Mouse (Mus musculus) cerebellum, postnatal 10 days (tissue): ENCODE measurements around the gene Slc7a15.

ENCODE experiments used
- DNase-seq, 2 experiments: peaks; one replicate each; pipeline ENCODE4 v3.0.0; 2021; ENCODE audit warnings: mixed read lengths in 2 of 2

Gene Slc7a15

DNA sequence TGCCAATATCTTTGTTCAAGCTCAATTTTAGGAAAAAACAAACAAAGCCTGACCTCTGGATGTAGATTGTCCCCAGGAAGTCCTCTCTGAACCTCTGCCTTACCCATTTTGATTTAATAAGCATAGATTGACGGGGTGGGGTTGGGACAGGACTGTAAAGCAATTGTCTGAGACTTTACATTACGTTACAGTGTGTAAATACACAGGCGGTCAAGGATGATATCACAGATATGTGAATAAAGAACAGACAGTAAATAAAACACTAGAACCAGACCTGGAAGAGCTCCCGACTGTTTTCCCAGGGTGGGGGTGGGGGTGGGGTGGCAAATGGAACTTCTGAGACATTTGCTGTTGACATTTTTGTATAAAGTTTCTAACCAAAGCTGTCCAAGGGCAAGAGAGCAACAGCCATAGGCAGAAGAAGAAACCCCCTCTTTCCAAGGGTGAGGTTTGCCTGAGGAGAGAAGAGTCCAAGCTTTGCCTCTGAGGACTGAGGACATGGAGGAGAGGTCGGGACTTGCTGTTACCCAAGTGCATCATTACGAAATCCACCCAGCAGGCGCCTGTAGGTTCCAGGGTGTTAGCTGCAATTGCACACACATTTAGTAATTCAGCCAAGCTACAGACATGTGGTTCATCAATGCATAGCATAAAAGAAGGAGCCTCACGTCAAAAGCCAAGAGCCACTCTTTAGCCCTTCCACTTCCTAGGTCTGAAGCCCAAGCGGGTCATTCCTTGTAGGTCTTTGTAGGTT lies 91.7 kb downstream of the Slc7a15 start:
- no peak for DNase-seq

DNA sequence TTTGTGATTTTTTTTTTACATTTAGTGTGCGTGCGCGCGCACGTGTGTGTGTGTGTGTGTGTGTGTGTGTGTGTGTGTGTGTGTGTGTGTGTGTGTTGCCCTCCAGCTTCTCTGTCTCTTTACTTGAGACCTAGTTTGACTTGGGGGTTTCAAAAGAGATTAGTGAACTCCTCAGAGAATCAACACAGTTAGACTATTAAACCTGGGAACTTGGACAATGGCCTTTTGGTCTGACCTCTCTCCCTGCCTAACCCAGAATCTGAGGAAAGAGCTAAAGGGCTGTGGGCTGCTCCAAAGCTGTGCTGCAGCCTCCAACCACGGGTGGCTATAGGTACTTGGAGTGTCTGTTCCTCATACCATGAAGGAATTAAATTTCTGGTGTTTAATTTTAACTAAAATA lies 94.7 kb downstream of the Slc7a15 start:
- no peak for DNase-seq

DNA sequence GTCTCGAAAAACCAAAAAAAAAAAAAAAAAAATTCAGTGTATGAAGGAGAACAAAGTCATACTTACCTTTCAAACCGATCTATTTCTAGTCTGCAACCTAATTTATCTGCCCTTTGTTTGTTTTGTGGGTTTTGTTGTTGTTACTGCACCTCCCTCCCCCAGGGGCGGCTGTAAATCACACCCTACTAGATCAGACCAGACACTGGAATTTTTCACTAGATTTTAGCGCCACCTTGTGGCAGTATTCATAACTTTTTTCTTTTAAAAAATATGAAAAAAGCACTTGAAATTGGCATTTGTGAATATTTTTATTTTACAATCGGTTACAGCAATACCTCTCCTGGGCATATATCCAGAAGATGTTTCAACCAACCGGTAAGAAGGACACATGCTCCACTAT lies 96.3 kb downstream of the Slc7a15 start:
- DNase-seq = peak; percentile 78 to 86

DNA sequence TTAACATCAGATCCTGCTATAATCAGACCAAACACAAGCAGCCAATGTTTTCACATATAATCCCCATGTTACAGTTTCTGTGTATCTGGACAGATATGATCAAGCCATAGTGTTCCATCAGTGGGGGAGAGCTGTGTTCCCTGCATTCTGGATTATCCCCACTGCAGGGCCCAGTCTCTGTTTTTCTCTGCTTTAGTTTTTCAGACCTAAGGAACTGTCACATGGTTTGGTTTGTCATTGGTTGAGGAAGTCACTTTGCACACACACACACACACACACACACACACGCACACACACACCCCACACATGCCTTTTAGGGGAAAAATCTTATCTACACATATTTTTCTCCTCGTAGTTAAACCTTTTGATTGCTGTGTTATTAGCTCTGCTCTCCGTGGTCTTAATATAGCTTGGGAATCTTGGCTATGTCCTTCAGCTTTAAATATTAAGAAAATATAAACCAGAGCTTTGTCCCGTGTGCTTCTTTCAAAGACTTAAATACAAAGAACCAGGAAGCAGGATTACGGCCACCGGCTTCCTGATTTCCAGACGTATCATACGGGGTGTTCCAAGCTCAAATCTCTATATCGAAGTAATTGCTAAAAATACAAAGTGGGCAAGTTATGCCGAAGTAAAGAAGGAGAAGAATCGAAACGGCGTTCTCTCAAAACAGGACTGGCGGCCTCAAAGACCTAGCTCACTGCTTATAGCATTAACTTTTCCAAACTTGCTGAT lies 97.1 kb downstream of the Slc7a15 start:
- DNase-seq = no peak

DNA sequence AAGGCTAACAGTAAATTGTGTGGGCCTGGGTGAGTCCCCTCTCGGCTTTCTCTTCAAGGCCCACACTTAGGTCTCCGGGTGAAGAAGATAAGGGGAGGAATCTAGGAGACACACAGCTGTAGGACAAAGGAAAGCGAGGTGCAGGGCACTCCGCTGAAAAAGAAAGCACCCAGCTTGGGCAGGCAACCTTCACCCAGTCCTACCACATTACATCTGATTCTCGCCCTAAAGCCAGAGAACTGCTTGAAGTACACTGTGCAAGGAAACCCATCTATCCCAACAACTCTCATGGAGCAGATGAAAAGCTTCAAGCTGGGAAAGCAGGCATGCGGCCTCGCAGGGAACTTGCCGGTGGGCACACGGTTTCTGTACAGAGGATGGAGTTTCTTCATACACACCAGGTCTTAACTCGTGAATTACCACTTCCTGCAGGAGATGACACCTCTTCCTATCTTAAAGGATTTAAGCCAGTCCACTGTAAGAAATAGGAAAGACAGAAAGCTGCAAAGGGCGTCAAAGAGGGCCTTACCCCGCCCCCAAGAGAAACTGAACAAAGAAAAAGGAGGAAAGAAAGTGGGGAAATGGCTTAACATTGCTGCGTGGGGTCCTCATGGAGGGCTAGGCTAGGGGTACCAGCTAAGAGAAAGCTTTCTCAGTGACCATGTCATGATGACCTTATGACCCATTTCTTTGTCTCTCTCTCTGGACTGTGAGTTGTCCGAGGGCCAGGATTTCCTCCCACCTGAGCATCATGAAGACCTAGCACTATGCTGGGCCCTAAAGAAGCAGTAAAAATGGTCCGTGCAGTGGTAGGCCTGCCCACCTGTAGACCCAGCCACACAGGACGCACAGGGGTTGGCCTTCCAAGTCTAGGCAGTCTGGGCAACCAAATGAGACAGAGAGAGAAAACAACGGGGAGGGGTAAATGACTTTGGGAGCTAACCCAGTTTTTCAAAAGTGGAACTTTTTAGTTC lies 98.0 kb downstream of the Slc7a15 start:
- peak in 1 of 2 experiments; percentile 26 for DNase-seq

DNA sequence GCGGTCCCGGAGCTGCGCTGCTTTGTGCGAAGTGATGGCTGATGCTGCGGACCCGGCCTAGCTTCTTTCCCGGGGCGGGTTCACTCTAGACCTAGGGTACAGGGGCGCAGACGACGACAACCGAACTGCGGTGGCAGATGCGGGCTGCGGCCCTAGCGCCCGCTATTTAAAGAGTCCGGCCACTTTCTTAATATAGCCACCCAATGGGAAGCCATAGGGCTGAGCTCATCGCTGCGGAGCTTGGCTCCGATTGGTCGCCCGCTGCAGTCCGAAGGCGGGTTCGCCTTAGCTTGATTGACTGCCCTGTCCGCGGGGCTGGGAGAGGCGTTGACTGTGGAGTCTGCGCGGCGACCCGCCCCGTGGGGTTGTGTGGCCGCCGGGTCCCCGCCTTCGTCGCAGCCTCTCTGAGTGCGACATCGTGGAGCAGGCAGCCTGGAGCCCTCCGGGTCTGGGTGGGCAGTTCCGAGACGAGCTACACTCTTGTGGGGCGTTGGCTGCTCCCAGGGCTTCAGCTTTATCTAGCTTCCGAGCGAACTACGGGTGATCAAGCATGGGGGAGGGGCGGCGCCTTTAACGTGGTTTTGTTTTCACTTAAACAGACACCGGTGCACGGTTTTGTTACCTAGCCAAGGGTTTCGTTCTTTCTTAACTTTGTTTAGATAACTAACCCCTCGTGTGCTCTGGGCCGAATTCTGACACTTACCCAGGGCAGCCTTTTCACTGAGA lies 98.8 kb downstream of the Slc7a15 start, which contains the start of gene Rhob:
Gene Rhob (minus strand): TSS at position 139 of the 726 bp plus-strand sequence.
- peak; percentile 96 to 98 for DNase-seq

DNA sequence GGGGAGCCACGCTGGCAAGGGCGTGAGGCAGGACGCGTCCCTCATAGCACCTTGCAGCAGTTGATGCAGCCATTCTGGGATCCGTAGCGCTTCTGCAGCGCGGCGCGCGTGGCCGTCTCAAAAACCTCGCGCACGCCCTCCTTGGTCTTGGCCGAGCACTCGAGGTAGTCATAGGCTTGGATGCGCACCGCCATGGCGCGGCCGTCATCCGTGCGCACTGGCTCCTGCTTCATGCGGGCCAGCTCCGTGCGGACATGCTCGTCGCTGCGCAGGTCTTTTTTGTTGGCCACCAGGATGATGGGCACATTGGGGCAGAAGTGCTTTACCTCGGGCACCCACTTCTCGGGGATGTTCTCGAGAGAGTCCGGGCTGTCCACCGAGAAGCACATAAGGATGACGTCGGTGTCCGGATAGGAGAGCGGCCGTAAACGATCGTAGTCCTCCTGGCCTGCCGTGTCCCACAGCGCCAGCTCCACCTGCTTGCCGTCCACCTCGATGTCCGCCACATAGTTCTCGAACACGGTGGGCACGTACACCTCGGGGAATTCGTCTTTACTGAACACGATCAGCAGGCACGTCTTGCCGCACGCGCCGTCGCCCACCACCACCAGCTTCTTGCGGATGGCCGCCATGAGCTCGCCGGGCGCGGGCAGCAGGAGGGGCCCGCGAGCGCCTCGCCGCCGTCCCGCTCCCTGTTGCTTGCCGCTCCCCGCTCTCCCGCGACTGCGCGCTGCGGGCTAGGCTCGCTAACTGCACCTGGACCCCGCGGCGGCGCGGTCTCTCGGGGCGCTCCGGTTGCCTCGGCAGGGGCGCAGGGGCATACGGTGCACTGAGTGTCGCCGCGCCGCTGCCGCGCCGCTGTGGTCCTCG lies 99.6 kb downstream of the Slc7a15 start:
- DNase-seq = peak in 1 of 2 experiments; percentile 85

DNA sequence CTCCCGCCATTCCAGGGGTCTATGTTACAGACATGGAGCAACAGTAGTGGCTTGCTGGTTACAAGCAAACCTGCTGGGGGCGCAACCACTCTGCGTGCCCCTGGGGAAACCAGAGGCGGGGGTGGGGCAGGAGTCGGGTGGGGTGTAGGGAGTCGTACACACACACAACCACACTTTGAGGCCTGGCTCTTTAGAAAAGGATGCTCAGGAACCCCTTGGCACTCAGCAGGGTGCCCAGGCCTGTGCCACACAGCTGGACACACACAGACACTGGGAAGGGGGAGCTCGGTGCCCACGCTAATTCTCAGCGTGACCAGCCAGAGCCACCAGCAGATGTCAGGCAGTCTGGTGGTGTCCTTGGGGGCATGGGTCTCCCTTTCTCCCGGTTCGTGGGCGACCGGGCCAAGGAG lies 100.3 kb downstream of the Slc7a15 start:
- DNase-seq = peak; percentile 77 to 83

DNA sequence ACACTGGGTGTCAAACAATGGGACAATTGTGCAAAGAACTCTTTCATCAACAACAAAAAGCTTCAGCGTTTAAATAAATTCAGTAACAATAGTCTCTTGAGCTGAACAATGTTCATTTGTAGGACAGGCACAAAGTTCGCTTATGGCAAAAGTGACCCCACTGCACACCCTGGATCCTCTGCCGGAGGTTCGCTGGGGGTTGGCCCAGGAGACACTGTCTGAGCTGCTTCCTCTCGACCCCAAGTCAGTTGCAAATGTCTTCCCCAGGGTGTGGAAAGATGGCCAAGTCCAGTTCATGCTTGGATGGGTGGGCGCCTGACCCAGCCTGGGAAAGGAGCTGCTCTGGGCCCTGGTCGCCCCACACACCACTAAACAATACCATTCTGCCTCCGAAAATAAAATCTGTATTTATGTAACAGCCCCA lies 100.7 kb downstream of the Slc7a15 start:
- peak; percentile 69 to 77 for DNase-seq

DNA sequence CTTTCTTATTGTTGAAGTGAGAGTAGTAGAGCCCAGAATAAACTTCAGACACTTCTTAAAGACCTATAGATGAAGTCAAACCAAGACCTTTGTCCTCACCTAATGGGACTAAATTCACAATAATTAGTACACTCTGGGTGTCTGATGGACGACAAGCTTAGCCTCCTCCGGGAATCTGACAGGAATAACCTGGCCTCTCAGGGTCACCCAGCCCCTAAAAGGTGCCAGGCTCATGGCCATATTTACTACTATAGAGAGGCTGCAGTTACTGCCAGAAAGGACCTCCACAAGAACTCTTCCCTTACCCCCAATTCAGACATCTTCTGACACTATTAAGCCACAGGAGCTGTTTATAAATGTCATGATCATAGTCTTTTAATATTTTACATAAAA lies 101.6 kb downstream of the Slc7a15 start:
- no peak for DNase-seq

DNA sequence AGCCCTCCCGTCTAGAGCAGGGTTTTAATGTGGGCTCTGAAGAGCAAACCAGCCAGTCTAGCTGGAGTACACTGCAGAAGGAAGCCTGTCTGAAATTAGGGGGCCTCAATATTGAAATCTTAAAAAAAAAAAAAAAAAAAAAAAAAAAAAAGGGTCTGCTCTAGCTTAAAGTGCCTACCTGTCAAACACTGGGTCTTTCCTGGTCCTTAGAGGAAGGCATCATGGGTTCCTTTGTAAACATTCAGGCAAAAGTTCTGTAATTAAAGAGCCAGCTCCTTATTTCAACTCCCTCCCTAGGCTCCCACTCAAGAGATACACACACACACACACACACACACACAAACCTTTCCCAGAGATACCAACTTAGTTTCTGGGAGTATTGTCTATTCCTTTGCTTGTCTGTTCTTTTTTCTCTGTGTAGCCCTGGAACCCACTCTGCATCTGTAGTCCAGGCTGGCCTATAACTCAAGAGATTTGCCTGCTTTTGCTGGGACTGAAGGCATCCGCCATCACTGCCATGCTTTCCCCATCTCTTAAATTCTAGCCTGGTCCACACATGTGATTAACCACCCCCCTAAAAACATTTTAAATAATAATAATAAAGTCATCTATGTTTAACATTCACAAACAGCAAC lies 102.1 kb downstream of the Slc7a15 start:
- DNase-seq = no peak

GRCm38 (mm10) chr12:8495881-8496678 lies 102.8 kb downstream of the Slc7a15 start:
- DNase-seq = peak; percentile 60 to 71

DNA sequence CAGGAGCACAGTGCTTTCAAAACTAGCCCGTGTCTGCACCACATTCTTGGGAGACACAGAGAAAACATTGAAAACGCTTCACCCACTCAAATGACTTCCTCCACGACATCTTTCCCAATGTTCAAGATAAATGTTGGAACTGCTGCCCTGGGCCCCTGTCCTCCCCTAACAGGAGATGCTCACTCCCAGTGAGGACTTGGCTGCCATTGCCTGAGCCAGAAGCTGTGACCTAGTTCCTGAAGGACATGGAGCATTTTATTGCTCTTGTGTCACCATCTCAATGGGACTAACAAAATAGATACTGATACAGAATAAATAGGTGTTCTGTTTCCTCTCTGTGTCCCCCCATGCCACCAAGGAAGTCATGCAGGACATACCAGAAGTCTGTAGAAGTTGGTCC lies 104.2 kb downstream of the Slc7a15 start:
- no peak for DNase-seq

DNA sequence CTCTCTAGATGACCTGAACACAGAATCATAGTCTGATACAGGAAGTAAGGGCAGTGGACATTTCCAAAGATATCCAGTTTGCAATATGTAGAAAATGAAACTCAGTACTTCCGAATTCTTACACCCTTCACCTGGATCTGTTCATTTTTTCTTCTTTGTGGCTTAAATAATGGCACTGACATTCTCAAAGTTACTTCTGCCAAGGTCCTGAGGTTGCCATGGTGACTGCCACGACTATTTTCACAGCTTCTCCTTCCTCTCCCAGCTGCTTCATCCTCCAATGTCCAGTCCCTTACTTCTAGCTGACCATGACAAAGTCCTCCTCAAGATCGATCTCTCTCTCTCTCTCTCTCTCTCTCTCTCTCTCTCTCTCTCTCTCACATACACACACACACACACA lies 105.5 kb downstream of the Slc7a15 start:
- DNase-seq = no peak

DNA sequence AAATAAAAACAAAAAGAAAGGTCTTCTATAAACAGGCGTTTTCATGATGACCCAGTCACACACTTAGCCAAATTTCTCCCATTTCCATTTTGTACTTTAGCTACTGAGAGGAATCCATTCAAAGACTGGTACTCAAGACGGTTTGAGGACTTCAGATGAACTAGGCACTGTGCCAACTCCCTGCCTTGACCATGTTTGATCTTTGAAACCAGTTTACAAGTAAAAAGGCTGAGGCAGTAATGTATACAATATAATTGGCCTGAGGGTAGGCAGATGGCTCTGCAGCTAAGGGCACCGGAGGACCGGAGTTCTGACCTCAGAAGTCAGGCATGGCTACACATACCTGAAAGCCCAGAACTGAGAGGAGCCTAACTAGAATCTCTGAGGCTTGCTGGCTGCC lies 109.8 kb downstream of the Slc7a15 start:
- peak; percentile 50 to 58 for DNase-seq

DNA sequence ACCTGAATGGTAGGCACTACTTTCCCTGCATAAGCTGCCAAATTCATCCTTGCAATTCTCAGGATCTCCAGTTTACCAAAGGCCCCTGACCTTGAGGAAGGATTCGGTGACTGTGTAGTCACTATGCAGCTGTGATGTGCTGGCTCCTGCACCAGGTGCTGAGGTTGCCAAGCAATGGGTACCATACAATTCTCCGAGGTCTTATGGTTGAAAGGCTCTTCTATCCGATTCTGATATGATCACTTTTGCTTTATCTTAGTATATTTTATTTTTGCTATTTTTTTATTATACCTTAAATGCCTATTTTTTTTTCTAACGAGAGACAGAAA lies 110.2 kb downstream of the Slc7a15 start:
- no peak for DNase-seq

DNA sequence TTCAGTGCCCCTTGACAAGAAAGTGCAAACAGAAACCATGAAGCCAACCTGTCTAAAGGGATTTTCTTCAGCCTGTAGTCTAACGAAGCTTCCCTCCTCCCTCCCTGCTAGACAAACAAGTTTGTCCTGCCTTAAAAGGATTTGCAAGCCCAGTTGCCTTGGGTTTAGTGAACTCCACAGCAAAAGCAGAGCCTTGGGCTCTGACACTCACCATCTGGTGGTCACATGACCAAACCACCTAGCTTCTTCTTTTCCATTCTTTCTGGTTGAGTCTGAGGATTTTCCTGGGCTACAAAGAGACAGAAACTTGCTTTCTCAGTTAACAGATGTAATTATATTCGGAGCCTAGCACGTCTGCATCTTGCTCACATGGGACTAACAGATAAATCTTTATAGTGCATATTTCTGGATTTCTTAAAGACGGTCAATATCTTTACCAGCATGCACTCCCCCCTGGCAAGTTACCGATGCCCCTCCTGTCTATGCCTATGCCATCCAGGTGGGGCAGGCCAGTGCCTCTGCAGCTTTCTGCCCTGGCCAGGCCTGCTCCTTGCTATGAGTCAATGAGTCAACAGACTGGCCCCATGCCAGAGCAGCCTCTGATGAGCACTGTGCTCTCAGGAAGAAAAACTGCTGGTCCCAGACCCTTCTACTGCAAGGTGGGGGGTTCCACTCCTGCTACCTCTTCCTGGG lies 110.8 kb downstream of the Slc7a15 start:
- peak; percentile 88 to 90 for DNase-seq

- DNase-seq = no peak
These were observed 111.6 kb downstream of the Slc7a15 start for GRCm38 (mm10) chr12:8487281-8487680.

DNA sequence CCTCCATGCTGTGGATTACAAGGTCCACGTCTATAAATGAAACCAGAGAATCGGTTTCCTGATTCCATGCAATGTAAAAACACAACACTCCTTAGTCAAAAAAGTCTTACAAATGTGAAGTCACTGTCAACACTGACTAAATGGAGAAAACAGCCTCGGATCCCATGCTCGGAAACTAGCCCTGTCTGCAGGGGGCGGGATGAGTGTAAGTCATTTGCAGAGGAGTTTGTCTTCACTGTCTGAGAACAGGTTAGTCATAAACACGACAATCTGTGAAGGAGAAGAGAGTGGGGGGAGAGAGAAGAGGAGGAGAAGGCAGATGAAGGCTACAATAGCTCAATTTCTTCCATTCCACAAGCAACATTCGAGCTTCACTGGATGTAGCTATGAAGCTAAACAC lies 113.6 kb downstream of the Slc7a15 start:
- DNase-seq = no peak
